Mouse (Mus musculus) mature B cell (primary cell): ENCODE results near the gene Shb.

Experiments
- in situ Hi-C: fragments of 300-500 bp; cut with MboI; formaldehyde crosslinking; loops from 2 replicates; pipeline ENCODE4 v1.14.3; 2019

The Shb gene

DNA sequence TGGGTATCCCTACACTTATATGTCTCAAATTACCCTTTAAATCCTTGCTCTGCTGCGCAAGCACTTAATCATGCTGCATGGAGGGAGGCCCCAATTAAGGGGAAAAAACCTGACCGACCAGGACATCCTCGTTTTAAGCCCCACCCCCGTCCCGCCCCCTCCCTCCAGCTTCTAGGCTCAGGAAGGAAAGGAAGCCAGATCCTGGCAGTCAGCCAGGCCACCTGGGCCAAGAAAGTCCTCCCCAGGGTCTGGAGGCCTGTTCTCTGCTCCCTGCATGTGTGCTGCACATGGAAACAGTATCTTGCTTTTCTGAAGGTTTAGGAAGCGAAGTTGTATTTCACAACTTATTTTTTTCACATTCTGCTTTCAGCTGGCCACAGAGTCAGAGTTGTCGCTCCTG, at the start of gene Shb:
TSS of gene Shb (minus strand) at position 96 of the 400 bp plus-strand sequence.
- in situ Hi-C loops: no loop called here

DNA sequence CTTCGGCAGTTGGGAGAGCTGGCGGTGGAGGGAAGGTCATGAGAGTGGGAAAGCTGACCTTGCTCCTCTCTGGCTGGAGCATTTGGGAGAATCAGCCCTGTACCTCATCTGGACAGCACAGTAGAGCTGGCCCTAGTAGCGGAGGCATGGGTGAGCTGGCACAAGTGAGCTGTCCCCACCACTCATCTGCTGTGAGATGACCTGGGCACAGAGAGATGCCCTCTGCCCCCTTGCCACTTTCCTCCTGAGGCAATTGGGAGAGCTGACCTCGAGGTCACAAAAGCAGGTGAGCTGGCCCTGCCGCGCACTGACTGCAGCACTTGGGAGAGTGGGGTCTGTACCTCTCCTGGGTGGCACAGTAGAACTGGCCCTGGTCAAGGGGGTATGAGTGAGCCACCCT, 48.8 kb upstream of the Shb start:
- in situ Hi-C loops: no loop called here

DNA sequence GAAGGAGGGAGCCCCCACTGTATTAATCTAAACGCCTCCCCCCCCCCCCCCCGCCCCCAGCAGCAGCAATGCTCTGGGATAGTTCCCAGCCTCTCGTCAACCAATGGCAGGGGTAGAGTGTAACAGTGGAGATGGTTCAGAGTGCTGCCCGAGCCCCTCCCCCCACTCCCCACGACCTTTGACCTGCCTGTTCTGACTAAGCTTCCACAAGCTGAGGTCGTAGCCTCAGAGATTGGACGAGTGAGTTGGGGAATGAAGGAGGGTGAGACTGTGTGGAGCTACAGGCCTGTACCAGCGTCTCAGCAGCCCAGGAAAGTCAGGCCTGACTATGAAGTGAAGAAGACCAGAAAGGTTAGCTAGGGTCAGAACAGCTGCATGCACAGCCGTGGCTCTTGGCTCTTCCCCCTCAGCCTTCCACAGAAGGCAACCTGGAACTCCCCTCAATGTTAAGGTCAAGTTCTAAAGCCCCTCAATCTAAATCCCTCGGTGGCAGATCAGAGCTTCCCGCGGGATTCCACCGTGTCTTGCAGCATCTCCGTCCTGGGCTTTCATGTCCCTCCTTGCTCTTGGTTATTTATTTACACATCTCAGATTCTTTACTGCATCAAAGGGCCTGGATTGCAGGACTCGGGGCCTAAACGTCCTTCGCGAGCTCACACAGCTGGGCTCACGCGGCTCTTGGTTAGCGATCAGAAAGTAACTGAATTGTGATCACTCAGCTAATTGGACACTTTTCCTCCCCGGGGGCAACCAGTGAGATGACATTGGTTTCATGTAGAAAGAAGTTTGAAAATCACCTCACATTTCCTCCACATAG, 46.5 kb upstream of the Shb start:
- in situ Hi-C loops: no loop called here

DNA sequence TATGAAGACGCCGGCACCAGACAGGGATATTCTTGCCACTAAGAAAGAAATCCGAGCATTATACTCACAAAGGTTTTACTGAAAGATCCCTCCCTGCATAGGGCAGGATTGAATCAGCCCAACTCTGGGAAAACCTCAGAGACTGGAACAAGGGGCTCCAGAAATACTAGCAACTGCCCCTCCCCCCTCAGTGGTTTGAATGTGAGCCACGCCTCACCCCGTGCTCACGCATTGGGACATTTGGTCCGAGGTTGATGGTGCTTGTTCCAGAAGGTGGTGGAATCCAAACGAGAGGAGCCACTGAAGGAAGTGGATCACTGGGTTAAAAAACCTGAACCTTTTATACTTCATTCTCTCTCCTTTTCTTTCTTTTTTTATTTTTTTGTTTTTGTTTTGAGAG, 45.4 kb upstream of the Shb start:
- in situ Hi-C loops: no loop called here

DNA sequence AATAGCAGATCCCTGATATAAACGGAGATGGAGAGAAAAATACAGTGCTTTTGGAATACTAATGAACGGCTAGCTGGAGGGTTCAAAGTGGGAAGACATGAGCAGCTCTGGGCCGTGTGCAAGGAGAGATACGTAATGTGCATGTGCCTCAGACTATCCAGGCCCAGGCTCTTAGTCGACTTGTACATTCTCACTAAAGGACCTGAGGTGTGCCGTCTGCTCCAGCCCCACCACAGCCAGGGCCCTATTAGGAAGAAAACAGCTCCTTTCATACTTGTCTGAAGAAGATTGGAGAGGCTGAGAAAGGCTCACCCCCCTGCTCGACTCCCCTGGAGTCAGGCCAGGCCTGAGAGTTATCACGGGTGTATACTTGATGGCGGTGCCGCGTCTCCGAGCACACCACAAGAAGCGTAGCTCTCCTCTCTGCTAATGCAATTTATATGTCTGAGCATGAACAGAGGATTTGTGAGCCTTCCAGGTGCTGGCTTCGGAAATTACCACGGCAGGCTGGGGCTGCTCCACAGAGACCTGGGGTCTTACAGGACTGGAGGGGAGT, 42.4 kb upstream of the Shb start:
- in situ Hi-C loops: no loop called here

DNA sequence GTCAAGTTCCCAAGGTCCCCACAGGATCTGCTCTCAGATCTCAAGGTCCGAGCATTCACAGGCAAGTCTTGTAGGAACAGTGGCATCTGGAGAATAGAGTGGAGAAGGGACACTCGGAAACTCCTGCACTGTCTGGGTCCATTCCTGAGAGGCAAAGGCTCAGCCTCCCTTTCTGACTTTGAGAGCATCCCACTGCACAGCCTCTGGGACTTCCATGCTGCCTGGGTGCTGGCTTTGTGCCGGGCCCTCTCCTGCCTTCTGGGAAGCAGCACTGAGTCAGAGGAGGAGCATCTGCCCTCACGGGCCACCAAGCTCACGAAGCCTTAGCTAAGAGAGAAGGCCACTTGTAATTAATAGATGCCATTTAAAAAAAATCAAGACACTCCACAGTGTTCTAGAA, 37.3 kb upstream of the Shb start:
- in situ Hi-C loops: no loop called here

DNA sequence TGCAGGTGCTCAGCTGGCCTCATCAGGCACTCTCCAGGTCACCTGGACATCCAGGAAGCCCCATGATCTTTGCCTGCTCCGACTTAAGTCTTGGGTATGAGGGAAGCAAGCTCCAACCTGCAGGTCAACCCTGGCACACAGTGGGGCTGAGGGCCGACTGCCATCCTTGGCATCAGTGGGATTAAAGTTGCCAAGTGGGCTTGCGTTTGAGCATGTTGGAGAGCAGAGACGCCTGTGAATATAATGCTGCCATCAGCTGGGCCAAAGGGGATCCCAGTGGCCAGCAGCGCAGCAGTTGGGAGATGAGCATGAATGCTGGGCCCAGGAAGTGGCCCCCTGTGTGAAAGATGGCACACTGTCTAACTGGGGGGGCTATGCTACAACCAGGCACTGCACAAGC, 25.9 kb upstream of the Shb start:
- in situ Hi-C loops: no loop called here

DNA sequence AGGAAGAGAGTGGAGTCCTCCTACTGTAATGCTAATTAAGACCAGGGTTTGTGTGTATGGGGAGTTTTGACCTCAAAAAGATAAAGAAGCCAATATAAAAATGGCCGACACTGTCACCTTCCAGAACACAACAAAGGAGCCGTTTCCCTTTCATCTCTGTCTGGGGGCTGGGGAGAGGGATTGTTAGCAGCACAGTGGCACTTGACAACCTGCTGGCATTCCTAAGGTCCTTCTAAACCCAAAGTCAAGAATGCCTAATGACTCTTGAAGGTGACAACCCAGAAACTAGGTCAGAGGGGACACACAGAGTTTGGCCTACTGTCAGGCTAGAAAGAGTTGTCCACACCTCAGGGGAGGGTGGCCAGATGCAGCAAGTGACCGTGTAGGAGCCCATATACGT, 20.3 kb upstream of the Shb start:
- in situ Hi-C loops: no loop called here

DNA sequence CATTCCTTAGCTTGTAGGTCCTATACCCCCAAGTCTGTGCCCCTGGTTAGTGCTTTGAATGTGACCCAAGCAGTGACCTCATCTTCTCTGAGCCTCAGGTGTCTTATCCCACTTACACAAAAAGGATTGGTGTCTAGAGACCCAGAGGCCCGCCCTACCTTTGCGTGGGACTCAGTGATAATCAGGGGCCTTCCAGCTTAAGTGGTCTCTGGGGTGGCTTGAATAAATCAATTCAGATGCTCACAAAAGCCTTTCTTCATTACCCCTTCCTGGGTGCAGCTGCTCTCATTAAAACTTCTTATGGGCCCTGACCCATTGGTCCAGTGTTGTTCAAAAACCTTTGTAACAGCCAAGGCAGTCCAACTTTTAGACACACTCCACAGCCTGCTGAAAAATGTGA, 18.7 kb upstream of the Shb start:
- in situ Hi-C loops: no loop called here

DNA sequence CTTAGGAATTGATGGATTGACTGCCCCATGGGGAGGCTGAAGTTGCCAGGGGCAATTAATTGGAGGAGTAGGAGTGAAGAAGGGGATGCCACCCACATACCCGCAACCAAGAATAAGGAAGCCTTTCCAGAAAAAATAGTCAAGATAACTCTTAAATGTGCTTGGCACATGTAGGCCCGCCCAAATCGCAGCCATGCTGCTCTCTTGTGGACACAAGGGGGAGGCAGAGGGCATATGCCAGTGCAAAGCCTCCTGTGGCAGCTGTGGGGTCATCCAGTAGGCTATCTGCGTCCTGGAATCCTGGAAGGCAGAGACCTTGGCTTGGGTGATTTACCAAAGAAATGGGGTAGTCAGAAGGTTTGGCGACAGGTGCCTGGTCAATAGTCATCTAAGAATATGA, 17.2 kb upstream of the Shb start:
- in situ Hi-C loops: no loop called here

DNA sequence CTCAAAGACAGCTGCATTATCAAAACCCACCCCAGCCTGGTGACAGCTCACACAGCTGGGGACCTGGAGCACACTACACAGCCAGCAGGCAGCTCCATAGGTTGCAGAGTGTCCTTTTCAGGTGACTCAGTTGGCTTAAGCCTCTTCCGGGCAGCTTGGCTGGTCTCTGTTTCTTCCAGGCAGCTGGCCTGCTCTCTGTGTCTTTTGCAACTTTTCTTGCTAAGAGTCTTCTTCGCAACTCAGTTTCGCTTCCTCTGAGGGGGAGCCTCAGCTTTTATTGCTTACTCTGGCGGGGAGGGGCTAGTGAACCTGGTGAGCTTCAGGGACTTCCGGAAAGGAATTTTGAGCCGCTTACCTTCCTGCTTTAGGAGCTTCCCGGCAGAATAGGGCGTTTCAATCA, 13.6 kb upstream of the Shb start:
- in situ Hi-C loops: no loop called here

DNA sequence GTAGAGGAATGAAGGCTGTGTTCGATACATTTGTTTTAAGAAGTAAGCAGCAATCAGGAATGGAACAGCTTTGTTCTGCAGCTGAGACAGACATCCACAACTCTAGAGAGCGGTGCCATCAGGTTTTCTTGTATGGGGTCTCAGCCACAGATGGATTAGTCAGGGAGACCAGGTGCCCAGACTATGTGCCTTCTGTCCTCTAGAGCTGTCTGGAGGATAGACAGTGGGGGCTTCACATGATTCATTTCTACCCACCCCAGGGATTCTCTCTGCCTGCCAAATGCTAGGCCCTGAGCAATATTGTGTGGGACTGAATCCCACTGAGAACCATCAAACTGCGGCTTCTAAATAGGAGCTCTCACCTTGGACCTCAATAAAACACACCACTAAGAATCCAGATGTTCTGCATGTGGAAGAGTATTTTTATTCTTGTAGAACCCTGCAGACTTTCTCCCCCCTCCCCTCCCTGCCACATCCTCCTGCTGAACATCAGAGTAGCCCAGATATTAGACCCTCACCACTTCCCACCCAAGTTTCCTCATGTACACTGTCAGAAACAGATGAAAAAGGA, 11.3 kb upstream of the Shb start:
- in situ Hi-C loops: no loop called here

DNA sequence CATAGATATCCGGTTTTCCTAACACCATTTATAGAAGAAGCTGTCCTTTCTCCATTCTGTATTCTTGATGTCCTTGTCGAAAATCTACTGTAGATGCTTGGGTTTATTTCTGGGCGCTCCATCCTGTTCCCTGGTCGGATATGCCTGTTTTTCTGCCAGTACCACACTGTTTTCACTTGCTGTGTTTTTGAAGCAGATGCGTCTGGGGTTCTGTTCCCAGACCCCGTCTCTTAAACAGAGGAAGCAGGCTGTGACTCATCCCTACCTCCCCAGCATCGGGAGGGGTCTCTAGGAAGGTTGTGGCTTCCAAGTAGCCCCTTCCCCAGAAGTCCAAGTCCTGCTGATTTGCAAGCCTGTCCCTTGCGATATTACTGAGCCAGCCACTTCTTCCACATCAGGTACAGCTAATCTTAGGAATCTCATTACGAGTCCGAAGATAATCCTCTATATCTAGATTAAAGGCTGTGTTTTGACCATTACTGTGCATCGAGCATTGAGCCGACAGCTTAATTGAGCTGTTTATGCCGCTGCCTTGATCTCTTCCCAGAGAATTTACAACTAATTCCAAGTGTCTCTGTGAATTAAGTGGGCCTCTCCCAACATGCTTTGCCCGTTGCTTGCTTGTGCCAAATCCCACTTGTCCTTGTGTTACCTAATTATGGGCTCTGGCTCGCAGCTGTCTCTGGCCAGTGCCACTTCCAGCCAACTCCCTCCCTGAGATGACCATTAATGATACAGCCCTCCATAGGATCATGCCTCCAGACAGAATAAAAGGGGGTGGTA, 8.1 kb upstream of the Shb start:
- in situ Hi-C loops: no loop called here

DNA sequence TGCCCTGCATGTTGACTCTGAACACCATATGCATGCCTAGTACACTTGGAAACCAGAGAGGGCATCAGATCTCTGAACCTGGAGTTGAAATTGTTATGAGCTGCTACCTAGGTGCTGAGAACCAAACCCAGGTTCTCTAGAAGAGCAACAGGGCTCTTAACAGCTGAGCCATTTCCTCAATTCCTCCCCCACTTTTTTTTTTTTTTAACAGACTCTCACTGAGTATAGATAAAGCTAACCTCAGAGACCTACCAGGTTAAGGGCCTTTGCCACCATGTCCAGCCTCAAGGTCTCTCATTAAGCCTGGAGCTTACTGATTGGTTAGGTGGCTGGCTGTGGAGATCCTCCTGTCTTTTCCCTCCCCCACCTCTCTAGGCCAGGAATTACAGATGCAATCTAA, 6.9 kb upstream of the Shb start:
- in situ Hi-C loops: no loop called here

DNA sequence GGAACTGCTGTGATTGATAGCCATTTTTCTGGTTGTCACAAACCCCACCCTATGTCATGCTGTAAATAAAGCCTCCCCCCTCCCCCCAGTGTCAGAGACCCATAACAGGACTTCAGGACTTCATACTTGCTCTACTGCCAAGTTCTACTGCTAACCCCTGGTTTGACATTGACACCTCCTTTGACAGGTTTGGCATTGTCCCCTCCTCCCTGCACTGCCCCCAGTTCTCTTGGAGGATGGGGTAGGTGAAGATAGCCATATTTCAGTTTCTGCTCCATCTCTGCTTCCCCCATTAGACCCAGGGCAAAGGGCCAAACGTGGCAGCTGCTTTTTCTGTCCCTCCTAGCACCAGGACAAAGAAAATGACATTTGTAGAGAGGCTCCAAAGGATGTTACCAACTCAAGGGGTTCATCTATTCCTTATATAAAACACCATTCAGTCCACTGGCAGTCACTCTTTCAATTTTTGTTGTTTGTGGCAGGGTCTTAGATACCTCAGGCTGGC, 1.2 kb upstream of the Shb start:
- in situ Hi-C loops: no loop called here

DNA sequence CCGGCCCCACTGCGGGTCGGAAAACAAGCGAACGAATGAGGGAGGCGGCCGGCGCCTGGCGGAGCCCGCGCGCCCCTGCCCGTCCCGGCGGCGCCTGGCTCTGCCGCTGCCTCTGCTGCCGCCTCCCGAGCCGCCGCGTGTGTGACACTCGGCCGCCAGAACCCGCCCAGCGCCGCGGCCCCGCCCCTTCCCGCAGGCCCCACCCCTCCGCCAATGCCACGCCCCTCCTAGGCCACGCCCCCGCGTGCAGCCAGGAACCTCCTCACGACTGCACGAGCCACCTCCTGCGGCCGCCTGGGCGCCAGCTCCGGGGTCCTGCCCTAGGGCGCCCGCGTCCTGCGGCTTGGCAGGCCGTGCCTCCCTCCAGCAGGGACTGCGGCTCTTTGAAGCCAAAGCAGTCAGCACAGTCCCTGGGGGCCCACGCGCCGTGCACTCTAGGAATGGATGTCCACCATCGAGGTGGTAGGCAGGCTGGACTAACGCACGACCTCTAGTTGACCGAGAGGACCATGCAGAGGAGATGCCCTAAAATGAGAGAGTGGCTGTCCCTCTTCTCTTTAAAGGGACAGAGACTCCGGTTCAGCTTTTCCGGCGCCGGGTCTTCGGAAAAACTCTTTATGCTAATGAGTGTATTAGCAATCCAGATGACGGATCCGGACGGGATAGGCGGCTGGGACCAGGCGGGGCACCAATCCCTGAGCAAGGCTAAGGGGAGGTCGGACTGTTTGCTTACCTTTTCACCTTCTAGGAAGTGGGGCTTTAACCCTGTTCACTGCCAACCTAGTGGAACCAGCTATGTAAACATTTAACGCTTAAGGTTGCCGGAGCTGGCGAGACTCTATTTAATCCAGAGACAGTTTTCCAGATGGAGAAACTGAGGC, 1.4 kb downstream of the Shb start:
- in situ Hi-C loops: no loop called here

DNA sequence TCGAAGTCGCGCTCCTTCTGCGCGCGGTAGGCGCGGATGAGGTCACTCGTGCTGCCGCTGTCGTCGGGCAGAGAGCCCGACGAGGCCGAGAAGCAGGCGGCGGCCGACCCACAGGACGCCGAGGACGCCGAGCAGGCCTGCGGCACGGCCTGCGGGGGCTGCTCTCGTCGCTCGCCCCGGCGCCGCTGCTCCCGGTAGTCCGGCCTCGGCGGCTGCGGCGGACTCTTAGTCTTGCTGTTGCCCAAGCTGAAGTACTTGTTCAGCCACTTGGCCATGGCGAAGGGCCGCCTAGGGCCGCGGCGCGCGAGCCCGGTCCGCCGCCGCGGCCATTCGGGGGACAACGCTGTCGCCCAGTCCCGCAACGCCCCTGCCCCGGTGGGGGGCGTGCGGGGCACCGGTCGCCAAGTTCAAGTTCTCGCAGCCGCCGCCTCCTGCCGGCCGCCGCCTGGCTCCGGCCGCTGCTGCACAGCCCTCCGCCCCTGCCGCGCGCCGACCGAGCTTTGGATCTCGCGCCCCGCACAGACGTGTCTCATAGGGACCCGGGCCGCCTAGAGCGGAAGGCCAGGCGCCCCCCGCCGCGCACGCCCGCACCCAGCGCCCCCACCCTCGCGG, 2.2 kb downstream of the Shb start:
- in situ Hi-C loops: no loop called here

DNA sequence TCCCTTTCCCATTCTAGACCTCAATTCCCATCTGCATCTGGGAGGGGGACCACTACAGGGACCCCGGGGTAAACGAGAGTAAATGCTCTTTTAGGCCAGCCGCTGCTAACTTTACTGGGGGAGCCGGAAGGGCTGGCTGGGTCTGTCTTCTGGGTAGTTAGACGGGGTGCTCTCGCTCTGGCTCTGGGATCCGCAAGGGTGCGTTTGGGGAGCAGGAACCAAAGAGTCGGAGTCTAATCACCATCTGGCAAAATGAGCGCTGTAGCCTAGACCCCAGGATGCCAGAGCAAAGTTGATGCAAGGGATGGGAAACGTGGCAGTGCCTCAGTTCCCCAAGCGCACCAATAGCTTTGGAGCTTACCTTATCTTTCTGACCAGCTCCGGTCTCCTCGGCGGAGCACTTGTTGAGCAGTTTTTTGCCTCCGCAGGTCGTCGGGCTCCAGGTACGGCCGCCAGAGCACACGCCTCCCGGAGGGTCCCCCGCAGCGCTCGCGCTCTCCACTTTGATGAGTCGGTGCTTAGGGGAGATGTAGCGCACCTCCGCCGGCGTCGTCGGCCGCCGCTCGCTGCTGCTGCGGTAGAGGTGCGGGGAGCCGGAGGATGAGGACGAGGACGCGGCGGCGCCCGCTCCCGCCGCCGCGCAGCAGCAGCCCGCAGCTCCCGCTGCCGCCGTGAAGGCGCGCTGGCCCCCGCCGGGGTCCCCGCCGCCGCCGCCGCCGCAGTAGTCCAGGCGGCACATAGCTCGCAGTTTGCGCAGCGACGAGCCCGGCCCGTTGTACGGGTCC, 2.9 kb downstream of the Shb start:
- in situ Hi-C loops: no loop called here

DNA sequence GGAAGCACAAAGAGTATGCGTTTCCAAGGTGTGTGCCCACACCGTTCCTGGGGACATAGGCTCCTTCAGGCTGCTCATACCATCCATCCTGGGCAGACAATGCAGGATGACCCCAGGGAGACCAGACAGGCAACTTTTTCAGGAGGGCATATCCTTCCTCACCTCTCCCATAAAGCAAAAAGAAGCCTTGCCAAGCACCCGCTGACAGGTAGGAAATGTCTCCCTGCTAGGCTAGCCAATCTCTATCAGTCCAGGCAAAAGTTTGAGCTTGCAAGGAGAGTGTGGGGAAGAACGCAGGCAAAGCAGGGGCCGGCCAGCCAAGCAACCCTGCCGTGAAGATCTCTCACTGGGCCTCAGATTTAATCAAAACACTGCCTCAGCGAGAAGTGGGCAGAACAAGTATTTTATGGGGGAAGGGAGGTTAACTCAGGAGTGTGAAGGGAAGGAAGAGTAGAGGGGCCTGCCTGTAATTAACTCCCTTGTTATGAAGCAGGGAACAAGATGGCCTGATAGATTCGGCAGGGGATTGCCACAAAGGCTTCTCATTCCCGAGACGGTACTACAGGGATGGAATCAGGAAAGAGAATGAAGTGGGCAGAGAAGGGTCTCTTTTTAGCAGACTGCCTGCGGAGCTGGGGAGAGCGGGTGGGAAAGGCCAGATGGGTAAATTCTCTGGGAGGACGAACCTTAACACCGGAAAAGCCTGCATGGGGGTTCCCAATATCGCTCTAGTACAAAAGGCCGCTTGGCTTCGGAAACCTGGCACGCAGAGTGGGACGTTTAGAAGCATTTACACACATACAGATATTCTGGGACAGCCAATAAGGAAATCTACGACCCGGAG, 3.7 kb downstream of the Shb start:
- in situ Hi-C loops: no loop called here
